Mouse (Mus musculus) stomach, embryonic 16.5 days (tissue): Measurements from ENCODE around the gene Ccr4. TPM values are rescaled to one million over a fixed set of nuclear protein-coding genes. Genes with fewer than 3 reads are reported as not detected.

ENCODE experiments used
- ATAC-seq: fragments of 200-750 bp; cut with Nextera tagmentation; 2 replicates; pipeline ENCODE4 v1.8.0; 2017; ENCODE audit warnings: moderate number of reproducible peaks, moderate TSS enrichment; ENCODE audit not compliant: insufficient read depth, low FRiP score
- H3K27ac ChIP-seq: fragments of 300-500 bp; sonication (generic); 2 replicates; pipeline ENCODE4 v1.5.1; 2014; ENCODE audit warnings: low read length
- H3K27me3 ChIP-seq: fragments of 300-500 bp; sonication (generic); 2 replicates; pipeline ENCODE4 v1.6.1; 2014; ENCODE audit warnings: low read length, control low read depth, mixed read lengths; ENCODE audit not compliant: control insufficient read depth, insufficient read depth
- H3K36me3 ChIP-seq: fragments of 300-500 bp; sonication (generic); 2 replicates; pipeline ENCODE4 v1.6.1; 2014; ENCODE audit warnings: low read length; ENCODE audit not compliant: control insufficient read depth, insufficient read depth
- H3K4me1 ChIP-seq: fragments of 300-500 bp; sonication (generic); 2 replicates; pipeline ENCODE4 v1.6.1; 2014; ENCODE audit warnings: low read length, control low read depth, mixed read lengths; ENCODE audit not compliant: control insufficient read depth, insufficient read depth
- H3K4me2 ChIP-seq: fragments of 300-500 bp; sonication (generic); 2 replicates; pipeline ENCODE4 v1.6.1; 2014; ENCODE audit warnings: low read depth, low read length, mixed read lengths
- H3K4me3 ChIP-seq: fragments of 300-500 bp; sonication (generic); replicated peaks from 2 replicates; pipeline ENCODE4 v1.5.1; 2014; ENCODE audit warnings: mild to moderate bottlenecking, low read length
- H3K9ac ChIP-seq: fragments of 300-500 bp; sonication (generic); 2 replicates; pipeline ENCODE4 v1.6.1; 2014; ENCODE audit warnings: low read length
- H3K9me3 ChIP-seq: fragments of 300-500 bp; sonication (generic); replicated peaks from 2 replicates; pipeline ENCODE4 v1.6.1; 2016; ENCODE audit warnings: low read length, control low read depth; ENCODE audit not compliant: control insufficient read depth
- WGBS: fragments of 180-500 bp; shearing (Covaris S2); extraction: QIAGEN DNeasy Blood & Tissue Kit; methylation state at CpG from one replicate; pipeline ENCODE4 v1.1.7; 2014; 5-methylcytosine and 5-hydroxymethylcytosine counted together
- polyA plus RNA-seq: library from polyadenylated mRNA; unstranded; fragments of >200 nt; fragmentation: Nextera tagmentation; extraction: Ambion mirVana; gene quantifications from 2 replicates; pipeline ENCODE4 v1.2.1, GENCODE M21; 2015

Ccr4 gene
- polyA plus RNA-seq, 1 experiment from 2014 or later: 0.04 TPM

DNA sequence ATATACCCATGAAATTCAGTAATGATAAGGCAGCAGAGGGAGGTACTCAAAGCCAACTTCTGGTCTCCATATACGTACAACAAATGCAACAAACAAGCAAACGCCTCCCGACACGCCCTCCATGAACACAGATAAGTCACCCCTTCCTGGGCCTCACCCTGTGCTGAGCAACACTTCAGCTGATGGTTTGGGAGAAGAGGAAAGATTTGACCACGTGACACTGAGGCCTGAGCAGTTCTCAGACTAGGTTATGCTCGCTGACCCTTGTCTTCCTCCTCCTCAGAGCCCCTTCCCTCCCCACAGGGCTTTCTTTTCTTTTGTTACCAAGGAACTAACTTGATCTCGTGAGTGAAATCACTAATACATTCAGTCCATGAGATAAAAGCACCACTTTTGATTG lies 37.8 kb downstream of the Ccr4 start:
- ATAC-seq: no peak
- 67% methylated on average over 7 of the region's 7 CpGs for WGBS
- no peaks in the 10 kb centered on the region; the same call in 1 of the 2 replicates for H3K9me3 ChIP-seq
- H3K4me2 ChIP-seq: no peak overlapping the region
- no peaks in the 10 kb centered on the region for H3K27me3 ChIP-seq
- no peaks in the 10 kb centered on the region for H3K4me1 ChIP-seq
- no peak overlapping the region for H3K27ac ChIP-seq
- no peak overlapping the region for H3K9ac ChIP-seq
- H3K36me3 ChIP-seq: no peaks in the 10 kb centered on the region; the same call in 1 of the 2 replicates
- no peak overlapping the region for H3K4me3 ChIP-seq

DNA sequence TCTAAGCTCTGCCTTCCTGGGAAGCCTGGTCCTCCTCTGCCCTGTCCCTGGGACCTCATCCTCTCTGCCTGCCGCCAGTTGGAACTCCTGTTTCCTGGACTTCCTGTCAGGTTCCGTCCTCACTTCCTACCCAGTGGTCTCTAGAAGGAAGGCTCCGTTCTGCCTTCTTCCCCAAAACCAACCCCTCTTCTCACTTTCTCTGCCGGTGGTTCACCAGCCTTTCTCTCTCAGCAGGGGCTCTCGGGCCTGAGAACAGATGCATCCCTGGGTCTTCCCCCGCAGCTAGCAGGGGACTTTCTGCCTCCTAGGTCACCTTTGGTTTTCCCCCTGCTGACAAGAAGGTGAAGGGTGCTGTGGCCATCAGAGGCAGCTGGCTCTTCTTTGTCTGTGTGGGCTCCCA lies 39.3 kb downstream of the Ccr4 start:
- Histone ChIP-seq H3K4me1 (no peaks in the 10 kb centered on the region), H3K9me3 (no peaks in the 10 kb centered on the region; the same call in 1 of the 2 replicates), H3K27me3 (no peaks in the 10 kb centered on the region), H3K27ac (no peak overlapping the region), H3K4me2 (no peak overlapping the region), H3K4me3 (no peak overlapping the region), H3K9ac (no peak overlapping the region), H3K36me3 (no peaks in the 10 kb centered on the region; the same call in 1 of the 2 replicates)
- ATAC-seq: no peak
- WGBS: 70% methylated on average over 6 of the region's 6 CpGs

DNA sequence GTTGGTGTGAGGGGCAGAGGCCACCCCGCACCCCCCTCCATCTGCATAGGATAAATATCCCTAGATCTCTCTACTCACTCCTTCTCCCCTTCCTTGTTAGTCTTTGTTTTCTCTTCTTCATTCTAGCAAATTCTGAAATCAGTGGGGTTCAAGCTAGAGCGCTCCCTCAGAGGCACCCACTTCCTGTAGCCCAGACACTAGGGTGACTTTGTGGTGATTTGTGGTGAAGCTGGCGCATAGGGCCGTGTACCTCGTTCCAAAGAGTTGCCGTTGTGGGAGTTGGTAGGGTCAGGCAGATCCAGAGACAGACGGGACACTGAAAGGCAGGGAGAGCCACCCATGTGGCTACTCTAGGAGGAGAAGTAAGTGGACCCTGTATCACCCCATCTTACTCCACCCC lies 42.1 kb downstream of the Ccr4 start:
- no peak for ATAC-seq
- 93% methylated on average over 7 of the region's 7 CpGs for WGBS
- Histone ChIP-seq H3K36me3 (peaks cover 8% of the 10 kb centered on the region; the same call in 1 of the 2 replicates), H3K9ac (no peak overlapping the region), H3K27me3 (no peaks in the 10 kb centered on the region), H3K4me1 (no peaks in the 10 kb centered on the region), H3K4me3 (no peak overlapping the region), H3K9me3 (no peaks in the 10 kb centered on the region), H3K4me2 (no peak overlapping the region), H3K27ac (no peak overlapping the region)

DNA sequence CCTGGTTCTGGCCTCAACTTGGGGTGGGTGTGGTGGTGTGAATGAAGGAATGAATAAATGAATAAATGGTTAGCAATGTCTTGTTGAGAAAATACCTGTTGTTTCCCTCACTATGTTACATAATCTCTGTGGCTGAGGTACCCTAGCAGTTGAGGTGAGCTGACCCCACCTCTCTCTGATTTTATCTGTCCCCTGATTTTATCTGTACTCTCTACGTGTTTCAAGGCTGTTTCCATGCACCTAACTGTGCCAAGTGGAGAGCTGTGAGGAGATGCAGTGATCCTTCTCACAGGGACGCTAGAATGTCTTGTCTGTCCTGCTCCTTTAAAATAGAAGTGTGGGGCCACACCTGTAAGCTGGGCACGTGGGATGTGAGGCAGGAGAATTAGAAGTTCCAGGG lies 46.3 kb downstream of the Ccr4 start:
- no peak overlapping the region for H3K27ac ChIP-seq
- no peak for ATAC-seq
- H3K4me2 ChIP-seq: no peak overlapping the region
- no peaks in the 10 kb centered on the region for H3K9me3 ChIP-seq
- no peak overlapping the region for H3K9ac ChIP-seq
- no peaks in the 10 kb centered on the region for H3K4me1 ChIP-seq
- peaks cover 11% of the 10 kb centered on the region; the same call in 1 of the 2 replicates for H3K36me3 ChIP-seq
- 74% methylated on average over 3 of the region's 3 CpGs for WGBS
- no peaks in the 10 kb centered on the region for H3K27me3 ChIP-seq
- no peak overlapping the region for H3K4me3 ChIP-seq

DNA sequence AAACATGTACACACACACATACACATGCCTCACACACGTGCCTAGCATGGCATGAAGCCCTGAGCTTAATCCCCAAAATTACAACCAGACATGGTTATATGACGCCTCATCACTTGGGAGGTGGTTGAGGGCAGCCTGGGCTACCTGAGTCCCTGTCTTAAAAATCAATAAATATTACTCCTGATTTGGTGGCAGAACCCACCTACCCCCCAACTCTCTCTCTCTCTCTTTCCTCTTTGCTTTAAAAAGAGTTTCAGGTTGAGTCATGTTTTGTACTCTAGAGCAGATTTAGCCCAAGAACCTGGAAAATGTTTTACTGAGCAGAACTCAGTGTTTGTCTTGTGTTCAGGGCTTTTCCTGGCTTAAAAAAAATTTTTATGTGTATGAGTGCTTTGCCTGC lies 49.3 kb downstream of the Ccr4 start:
- no peak overlapping the region for H3K27ac ChIP-seq
- ATAC-seq: no peak
- H3K4me2 ChIP-seq: no peak overlapping the region
- H3K36me3 ChIP-seq: peaks cover 11% of the 10 kb centered on the region; the same call in 1 of the 2 replicates
- no peak overlapping the region for H3K4me3 ChIP-seq
- H3K27me3 ChIP-seq: no peaks in the 10 kb centered on the region
- H3K9me3 ChIP-seq: no peaks in the 10 kb centered on the region
- H3K4me1 ChIP-seq: no peaks in the 10 kb centered on the region
- WGBS: 77% methylated on average over 2 of the region's 2 CpGs
- H3K9ac ChIP-seq: no peak overlapping the region

DNA sequence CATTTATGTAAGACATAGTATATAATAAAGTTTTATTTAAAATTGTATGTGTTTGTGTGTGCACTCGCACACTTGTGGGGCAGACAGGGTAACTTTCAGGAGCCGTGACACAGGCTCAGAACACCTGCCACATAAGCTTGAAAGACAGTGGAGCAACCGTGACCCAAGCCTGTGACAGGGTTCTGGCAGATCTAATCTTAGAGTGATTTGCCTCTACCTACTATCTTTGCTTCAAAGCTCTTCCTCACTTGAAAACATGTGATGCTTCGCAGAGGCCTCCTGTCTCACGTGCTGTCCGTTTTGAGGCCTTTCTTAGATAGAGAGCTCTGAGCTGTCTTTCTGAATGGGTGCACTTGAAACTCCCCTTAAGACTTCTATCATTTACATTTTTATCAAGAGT lies 52.3 kb downstream of the Ccr4 start:
- Histone ChIP-seq H3K27me3 (no peaks in the 10 kb centered on the region), H3K9ac (no peak overlapping the region), H3K4me3 (no peak overlapping the region), H3K36me3 (peaks cover 2% of the 10 kb centered on the region; the same call in 1 of the 2 replicates), H3K4me1 (no peaks in the 10 kb centered on the region), H3K4me2 (no peak overlapping the region), H3K27ac (no peak overlapping the region), H3K9me3 (no peaks in the 10 kb centered on the region)
- no peak for ATAC-seq
- 89% methylated on average over 6 of the region's 6 CpGs for WGBS

DNA sequence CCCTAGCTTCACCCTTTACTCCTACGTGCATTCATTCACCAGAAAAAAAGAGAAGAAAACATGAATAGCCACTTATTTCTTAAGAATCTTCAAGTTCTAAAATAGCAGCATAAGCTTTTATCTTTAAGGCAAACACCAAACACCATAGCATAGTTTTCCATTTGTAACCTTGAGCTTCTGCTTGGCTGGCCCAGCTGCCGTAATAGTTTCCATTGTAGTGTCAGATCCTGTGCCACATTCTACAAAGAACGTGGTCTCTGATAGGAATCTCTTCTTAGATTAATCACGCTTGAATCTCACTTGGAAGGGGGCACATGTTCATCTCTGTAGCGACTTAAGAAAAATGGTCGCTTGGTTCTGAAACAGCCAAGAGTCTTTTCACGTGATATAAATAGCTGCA lies 53.1 kb downstream of the Ccr4 start:
- Histone ChIP-seq H3K9ac (no peak overlapping the region), H3K9me3 (no peaks in the 10 kb centered on the region), H3K27ac (no peak overlapping the region), H3K4me2 (no peak overlapping the region), H3K4me1 (no peaks in the 10 kb centered on the region), H3K4me3 (no peak overlapping the region), H3K36me3 (no peaks in the 10 kb centered on the region), H3K27me3 (no peaks in the 10 kb centered on the region)
- 77% methylated on average over 7 of the region's 7 CpGs for WGBS
- ATAC-seq: no peak

DNA sequence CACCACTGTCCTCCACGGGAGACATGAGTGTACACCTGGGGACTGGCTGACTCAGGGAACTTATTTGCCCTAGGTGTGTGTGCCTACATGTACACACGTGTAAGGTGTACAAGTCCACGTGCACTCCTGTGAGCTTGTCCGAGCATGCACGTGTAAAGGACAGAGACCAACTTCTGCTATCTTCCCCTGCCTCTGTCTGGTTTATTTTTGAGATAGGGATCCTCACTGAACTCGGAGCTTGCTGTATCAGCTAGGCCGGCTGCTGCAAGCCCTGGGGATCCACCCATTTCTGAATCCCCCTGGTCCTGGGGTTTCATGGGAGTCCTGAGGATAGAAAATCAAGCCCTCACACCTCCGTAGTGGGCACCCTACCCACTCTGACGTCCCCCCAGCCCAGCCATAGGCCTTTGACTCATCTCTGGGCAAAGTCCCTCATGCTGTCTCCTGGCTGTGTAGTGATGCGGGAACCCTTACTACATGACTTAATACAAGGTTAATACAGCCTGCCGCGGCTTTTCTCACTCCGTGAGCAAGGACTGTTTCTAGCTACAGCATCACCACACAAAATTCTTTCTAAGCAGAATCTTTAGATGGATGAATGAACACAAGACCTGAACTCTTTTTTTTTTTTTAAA lies 55.5 kb downstream of the Ccr4 start:
- Histone ChIP-seq H3K9me3 (no peaks in the 10 kb centered on the region), H3K27me3 (no peaks in the 10 kb centered on the region), H3K36me3 (no peaks in the 10 kb centered on the region), H3K4me3 (no peak overlapping the region), H3K4me2 (no peak overlapping the region), H3K27ac (no peak overlapping the region), H3K9ac (no peak overlapping the region), H3K4me1 (no peaks in the 10 kb centered on the region)
- WGBS: 87% methylated on average over 13 of the region's 13 CpGs
- ATAC-seq: no peak

DNA sequence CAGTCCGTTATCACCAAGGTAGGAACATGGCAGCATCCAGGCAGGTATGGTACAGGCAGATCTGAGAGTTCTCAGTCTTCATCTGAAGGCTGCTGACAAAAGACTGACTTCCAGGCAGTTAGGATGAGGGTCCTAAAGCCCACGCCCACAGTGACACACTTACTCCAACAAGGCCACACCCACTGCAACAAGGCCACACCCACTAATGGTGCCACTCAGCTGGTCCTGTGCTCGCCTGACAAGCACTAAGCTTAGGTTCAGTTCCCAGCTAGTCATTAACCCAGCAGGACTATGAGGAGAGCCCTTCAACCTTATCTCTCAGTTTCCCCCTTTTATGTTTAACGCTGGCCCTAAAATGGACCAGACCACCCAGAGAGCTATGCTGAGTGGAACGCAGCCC lies 56.0 kb downstream of the Ccr4 start:
- Histone ChIP-seq H3K9me3 (no peaks in the 10 kb centered on the region), H3K27me3 (no peaks in the 10 kb centered on the region), H3K27ac (no peak overlapping the region), H3K9ac (no peak overlapping the region), H3K4me3 (no peak overlapping the region), H3K4me1 (no peaks in the 10 kb centered on the region), H3K4me2 (no peak overlapping the region), H3K36me3 (no peaks in the 10 kb centered on the region)
- 78% methylated on average over 5 of the region's 5 CpGs for WGBS
- ATAC-seq: no peak; the same call in 1 of the 2 replicates
